Mouse (Mus musculus) CH12.LX (cell line): ENCODE measurements at regions not wholly inside any gene's neighbourhood (a gene's known extent, or its start where the extent isn't known, plus 50 kb on each side); places are given as distances from the start of the nearest gene placed in this dataset.

Experiments used
- DNase-seq: peaks from one replicate; pipeline ENCODE4 v3.0.0-alpha.2; 2013; ENCODE audit errors: extremely low read depth
- H3K27ac ChIP-seq: 2 replicates; pipeline ENCODE4 v1.5.1; 2012; ENCODE audit warnings: low read depth, mild to moderate bottlenecking, control low read depth, moderate library complexity; ENCODE audit not compliant: insufficient read depth
- H3K27me3 ChIP-seq: replicated peaks from 2 replicates; pipeline ENCODE3; 2012; ENCODE audit warnings: inconsistent platforms
- H3K36me3 ChIP-seq, 2 experiments: replicated peaks in 1 of 2; 2 replicates each; pipeline versions ENCODE3 to v1.6.1; 2012; ENCODE audit warnings: inconsistent platforms in 1 of 2, low read length in 1 of 2, mild to moderate bottlenecking in 1 of 2, mixed read lengths in 1 of 2, moderate library complexity in 1 of 2; ENCODE audit not compliant: control insufficient read depth in 1 of 2, insufficient read depth in 1 of 2
- H3K4me1 ChIP-seq, 2 experiments: 2 replicates each; pipeline ENCODE4 v1.6.1; 2012; ENCODE audit warnings: inconsistent platforms in 1 of 2, moderate library complexity in 1 of 2; ENCODE audit not compliant: insufficient read depth in 2 of 2, control insufficient read depth in 1 of 2
- H3K4me2 ChIP-seq: 2 replicates; pipeline ENCODE4 v1.6.1; 2012; ENCODE audit warnings: low read depth, mild to moderate bottlenecking, control low read depth; ENCODE audit not compliant: poor library complexity, insufficient read depth, severe bottlenecking
- H3K4me3 ChIP-seq, 3 experiments: fragments of 150-350 bp in 1 of 3; sonication (generic) in 1 of 3; replicated peaks in 1 of 3; 2 replicates each; pipeline versions ENCODE3 to v1.5.1; 2011 to 2012; ENCODE audit warnings: low read depth in 2 of 3, low read length in 2 of 3, mild to moderate bottlenecking in 2 of 3, moderate library complexity in 2 of 3, control low read depth in 1 of 3, improper control_type of control experiment in 1 of 3, inconsistent platforms in 1 of 3, mixed read lengths in 1 of 3; ENCODE audit not compliant: poor library complexity in 1 of 3
- H3K79me2 ChIP-seq: replicated peaks from 2 replicates; pipeline ENCODE4 v1.6.1; 2012; ENCODE audit warnings: mild to moderate bottlenecking, moderate library complexity; ENCODE audit not compliant: control insufficient read depth, poor library complexity, insufficient read depth, severe bottlenecking; ENCODE audit errors: extremely low read depth
- H3K9ac ChIP-seq: 2 replicates; pipeline ENCODE4 v1.6.1; 2012; ENCODE audit warnings: low read depth, mild to moderate bottlenecking, control low read depth, moderate library complexity; ENCODE audit not compliant: insufficient read depth
- H3K9me3 ChIP-seq: replicated peaks from 2 replicates; pipeline ENCODE3; 2012; ENCODE audit warnings: low read length, inconsistent platforms, mixed read lengths
- CHD1 ChIP-seq: IDR thresholded peaks from 2 replicates; pipeline ENCODE4 v1.6.1; 2012; ENCODE audit warnings: low read depth, low read length, improper control_type of control experiment, inconsistent platforms
- CHD2 ChIP-seq: IDR thresholded peaks from 2 replicates; pipeline ENCODE4 v1.6.1; 2011; ENCODE audit warnings: low read length, improper control_type of control experiment
- E2F4 ChIP-seq: IDR thresholded peaks from 2 replicates; pipeline ENCODE4 v1.6.1; 2011; ENCODE audit warnings: low read depth, low read length, improper control_type of control experiment; ENCODE audit not compliant: insufficient replicate concordance
- EP300 ChIP-seq: IDR thresholded peaks from 2 replicates; pipeline ENCODE4 v1.6.1; 2011; ENCODE audit warnings: low read length, improper control_type of control experiment
- ETS1 ChIP-seq: conservative IDR thresholded peaks from 2 replicates; pipeline ENCODE4 v1.6.1; 2012; ENCODE audit warnings: low read depth, mild to moderate bottlenecking, inconsistent platforms, low read length, improper control_type of control experiment, moderate library complexity
- GABPA ChIP-seq: IDR thresholded peaks from 2 replicates; pipeline ENCODE4 v1.6.1; 2012; ENCODE audit warnings: low read depth, low read length, improper control_type of control experiment, inconsistent platforms; ENCODE audit not compliant: insufficient replicate concordance
- HCFC1 ChIP-seq: IDR thresholded peaks from 2 replicates; pipeline ENCODE4 v1.6.1; 2012; ENCODE audit warnings: low read depth, mild to moderate bottlenecking, inconsistent platforms, low read length, improper control_type of control experiment
- MAX ChIP-seq: IDR thresholded peaks from 2 replicates; pipeline ENCODE4 v1.6.1; 2011; ENCODE audit warnings: low read length, improper control_type of control experiment
- MXI1 ChIP-seq: IDR thresholded peaks from 2 replicates; pipeline ENCODE4 v1.6.1; 2011; ENCODE audit warnings: mild to moderate bottlenecking, low read depth, low read length, improper control_type of control experiment
- NELFE ChIP-seq: IDR thresholded peaks from 2 replicates; pipeline ENCODE4 v1.6.1; 2011; ENCODE audit warnings: low read depth, low read length, improper control_type of control experiment
- NRF1 ChIP-seq: IDR thresholded peaks from 2 replicates; pipeline ENCODE4 v1.6.1; 2014; ENCODE audit warnings: low read depth, mild to moderate bottlenecking, inconsistent platforms, low read length, improper control_type of control experiment, moderate library complexity
- POLR2AphosphoS2 ChIP-seq: IDR thresholded peaks from 2 replicates; pipeline ENCODE4 v1.6.1; 2011; ENCODE audit warnings: low read depth, low read length, improper control_type of control experiment
- RCOR1 ChIP-seq: conservative IDR thresholded peaks from 2 replicates; pipeline ENCODE4 v1.6.1; 2012; ENCODE audit warnings: low read depth, mild to moderate bottlenecking, inconsistent platforms, low read length, improper control_type of control experiment
- TBP ChIP-seq: conservative IDR thresholded peaks from 2 replicates; pipeline ENCODE4 v1.6.1; 2011; ENCODE audit warnings: low read depth, low read length, improper control_type of control experiment
- TCF12 ChIP-seq: IDR thresholded peaks from 2 replicates; pipeline ENCODE4 v1.6.1; 2014; ENCODE audit warnings: low read depth, mild to moderate bottlenecking, inconsistent platforms, low read length, improper control_type of control experiment
- UBTF ChIP-seq: IDR thresholded peaks from 2 replicates; pipeline ENCODE4 v1.6.1; 2012; ENCODE audit warnings: low read depth, mild to moderate bottlenecking, inconsistent platforms, low read length, improper control_type of control experiment, moderate library complexity
- ZC3H11A ChIP-seq: IDR thresholded peaks from 2 replicates; pipeline ENCODE4 v1.6.1; 2012; ENCODE audit warnings: low read depth, mild to moderate bottlenecking, inconsistent platforms, low read length, improper control_type of control experiment
- ZMIZ1 ChIP-seq: IDR thresholded peaks from 2 replicates; pipeline ENCODE4 v1.6.1; 2012; ENCODE audit warnings: low read depth, mild to moderate bottlenecking, inconsistent platforms, low read length, improper control_type of control experiment
- ZNF384 ChIP-seq: IDR thresholded peaks from 2 replicates; pipeline ENCODE4 v1.6.1; 2012; ENCODE audit warnings: low read depth, low read length, improper control_type of control experiment, inconsistent platforms
- dilution Hi-C: fragments of 300-500 bp; cut with MboI; formaldehyde crosslinking; loops from 2 replicates; pipeline ENCODE4 v1.14.3; 2020; ENCODE audit warnings: low sequenced_read_pairs; ENCODE audit not compliant: extremely low pct_unique_long_range_greater_than_20kb, extremely low pct_ligation_motif_present
- in situ Hi-C: fragments of 300-500 bp; cut with MboI; formaldehyde crosslinking; loops from 3 replicates; pipeline ENCODE4 v1.14.3; 2019; ENCODE audit warnings: low sequenced_read_pairs, low pct_ligation_motif_present, low pct_unique_long_range_greater_than_20kb, mixed read lengths

DNA sequence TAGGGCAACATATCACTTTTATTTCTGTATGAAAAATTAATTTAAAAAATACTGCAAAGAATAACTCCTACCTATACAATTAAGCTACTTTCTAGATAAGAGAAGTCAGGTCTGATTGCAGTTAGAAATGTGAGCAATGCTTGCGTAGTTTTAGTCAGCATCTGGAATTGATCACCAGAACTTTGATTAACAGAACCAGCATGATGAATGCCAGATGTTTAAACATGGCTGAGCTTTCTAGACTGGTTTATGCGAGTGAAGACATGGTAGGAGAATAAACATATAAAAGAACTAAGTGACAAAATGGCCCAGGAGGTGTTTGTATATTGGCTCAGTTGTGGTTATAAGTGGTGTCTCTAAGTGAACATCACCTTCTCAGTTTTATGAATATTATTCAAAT, 1970.7 kb downstream of the 9330182O14Rik start:
- H3K27me3 ChIP-seq = no peaks in the 10 kb centered on the region
- H3K4me3 ChIP-seq = no peak overlapping the region
- H3K9me3 ChIP-seq = no peaks in the 10 kb centered on the region
- in situ Hi-C loops = no loop called here
- no peak overlapping the region for H3K4me2 ChIP-seq
- no peaks in the 10 kb centered on the region for H3K4me1 ChIP-seq
- TF ChIP-seq CHD1 = no peak
- no peak for TF ChIP-seq CHD2
- TF ChIP-seq ZMIZ1 = no peak
- TF ChIP-seq MXI1 = no peak
- dilution Hi-C loops = no loop called here
- no peaks in the 10 kb centered on the region for H3K36me3 ChIP-seq
- no peak overlapping the region for H3K27ac ChIP-seq
- H3K79me2 ChIP-seq = no peaks in the 10 kb centered on the region
- no peak overlapping the region for H3K9ac ChIP-seq
- DNase-seq = no peak

DNA sequence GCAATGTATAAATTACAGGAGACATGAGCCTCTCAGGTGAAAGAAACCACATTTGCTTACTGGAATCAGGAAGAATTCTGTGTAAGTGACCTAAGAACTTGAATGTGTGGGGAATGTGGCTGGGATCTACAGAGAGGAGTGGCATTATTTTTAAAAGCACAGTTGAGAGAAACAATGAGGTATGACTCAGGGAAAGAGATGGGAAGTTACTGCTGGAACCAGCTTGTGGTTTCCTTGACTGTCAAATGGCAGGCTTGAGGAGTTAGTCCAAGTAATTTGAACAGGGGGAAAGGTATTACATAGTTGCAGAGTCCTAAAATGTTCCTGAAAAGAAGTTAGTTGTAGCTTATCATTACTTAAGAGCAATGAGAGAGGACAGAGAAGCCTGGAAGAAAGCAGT, 1972.9 kb downstream of the 9330182O14Rik start:
- no peak for TF ChIP-seq EP300
- TF ChIP-seq GABPA = no peak
- TF ChIP-seq ETS1 = no peak
- TF ChIP-seq TBP = no peak
- TF ChIP-seq CHD1 = no peak
- TF ChIP-seq E2F4 = no peak
- TF ChIP-seq UBTF = no peak
- no peak for TF ChIP-seq MAX
- TF ChIP-seq RCOR1 = no peak
- TF ChIP-seq MXI1 = no peak
- no peak for TF ChIP-seq TCF12
- TF ChIP-seq POLR2AphosphoS2 = no peak
- TF ChIP-seq, all 38 proteins: peak for 0
- no peak for DNase-seq
- H3K4me2 ChIP-seq = no peak overlapping the region
- no peak overlapping the region for H3K4me3 ChIP-seq
- H3K27ac ChIP-seq = no peak overlapping the region
- no peak overlapping the region for H3K9ac ChIP-seq
- in situ Hi-C loops = no loop called here
- dilution Hi-C loops = no loop called here
- no peaks in the 10 kb centered on the region for H3K27me3 ChIP-seq
- H3K36me3 ChIP-seq = no peaks in the 10 kb centered on the region
- no peaks in the 10 kb centered on the region for H3K4me1 ChIP-seq
- no peaks in the 10 kb centered on the region for H3K79me2 ChIP-seq
- no peaks in the 10 kb centered on the region for H3K9me3 ChIP-seq

DNA sequence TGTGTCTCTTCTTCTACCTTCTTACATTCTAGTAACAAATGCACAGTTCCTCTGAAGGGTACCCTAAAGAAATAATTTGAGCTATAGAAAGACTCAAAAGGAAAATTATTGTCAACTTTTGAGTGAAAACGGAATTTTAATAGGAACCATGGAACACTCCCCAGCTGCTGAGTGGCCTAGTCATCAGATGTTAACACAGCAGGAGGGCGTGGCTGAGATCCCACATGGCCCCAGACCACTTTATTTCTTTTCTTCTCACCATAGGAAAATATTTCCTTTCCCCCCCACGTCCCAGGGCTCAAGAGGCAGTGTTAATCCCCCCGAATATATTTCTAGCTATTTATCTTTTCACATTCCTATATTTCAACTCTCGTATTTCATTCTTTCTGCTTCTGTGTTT, 1977.6 kb downstream of the 9330182O14Rik start:
- Histone ChIP-seq H3K27ac (no peak overlapping the region), H3K79me2 (no peaks in the 10 kb centered on the region), H3K9ac (no peak overlapping the region), H3K4me2 (no peak overlapping the region), H3K9me3 (no peaks in the 10 kb centered on the region), H3K4me3 (no peak overlapping the region), H3K36me3 (no peaks in the 10 kb centered on the region), H3K4me1 (no peaks in the 10 kb centered on the region), H3K27me3 (no peaks in the 10 kb centered on the region)
- dilution Hi-C loops (no loop called here), in situ Hi-C loops (no loop called here)
- DNase-seq = no peak
- TF ChIP-seq ZNF384 (no peak), ZC3H11A (no peak), HCFC1 (no peak), NELFE (no peak), GABPA (no peak), NRF1 (no peak), RCOR1 (no peak)
